Mouse (Mus musculus): Measurements from ENCODE around the gene Shank2. TPM values are rescaled to one million over a fixed set of nuclear protein-coding genes. Genes with fewer than 3 reads are reported as not detected.

Gene Shank2
- polyA plus RNA-seq, 1 experiment from 2014 or later = 0.49 TPM

Small RNA genes lying within 50 kb of the gene (microRNA-seq; reads per million reads assigned to microRNA genes)
- not detected for gene Mir3105

Other genes with a start within 250 kb of the Shank2 start
- 34.9 and 36.9 TPM in 2 replicates for gene Osbpl5, start 244.9 kb upstream of the Shank2 start, polyA plus RNA-seq (2014; fragmentation: Nextera tagmentation; extraction: Ambion mirVana)
- not detected in 2 replicates for gene Mrgprg, start 234.9 kb upstream of the Shank2 start, polyA plus RNA-seq (2014; fragmentation: Nextera tagmentation; extraction: Ambion mirVana)
- gene Mrgpre, start 217.4 kb upstream of the Shank2 start, polyA plus RNA-seq (2014; fragmentation: Nextera tagmentation; extraction: Ambion mirVana) = 1.5 and 2.3 TPM in 2 replicates
- 7.2 and 9.2 TPM in 2 replicates for gene Nadsyn1, start 179.1 kb upstream of the Shank2 start, polyA plus RNA-seq (2014; fragmentation: Nextera tagmentation; extraction: Ambion mirVana)
- 20.2 and 24.7 TPM in 2 replicates for gene Dhcr7, start 178.8 kb upstream of the Shank2 start, polyA plus RNA-seq (2014; fragmentation: Nextera tagmentation; extraction: Ambion mirVana)
- gene Gm498, start 135.1 kb upstream of the Shank2 start, polyA plus RNA-seq (2014; fragmentation: Nextera tagmentation; extraction: Ambion mirVana) = not detected in 2 replicates

All from heart, embryonic 14.5 days (tissue).